Mouse (Mus musculus): ENCODE measurements at regions not wholly inside any gene's neighbourhood (a gene's known extent, or its start where the extent isn't known, plus 50 kb on each side); places are given as distances from the start of the nearest gene placed in this dataset.

GRCm38 (mm10) chr5:106055221-106055620, 178.9 kb downstream of the Zfp326 start:
- DNase-seq (ENCODE audit: low spot score in 2 of 2) = peak in 1 of 2 experiments; percentile 4

GRCm38 (mm10) chr5:106051026-106051425, 174.7 kb downstream of the Zfp326 start:
- DNase-seq (ENCODE audit: low spot score in 2 of 2) = no peak

GRCm38 (mm10) chr5:106044878-106045585, 168.7 kb downstream of the Zfp326 start:
- no peak for DNase-seq (ENCODE audit: low spot score in 2 of 2)

- DNase-seq (ENCODE audit: low spot score in 2 of 2) = no peak
Observed at GRCm38 (mm10) chr5:106038321-106038720, 162.0 kb downstream of the Zfp326 start.

- DNase-seq (ENCODE audit: low spot score in 2 of 2) = no peak
Observed at GRCm38 (mm10) chr5:106036176-106036575, 159.8 kb downstream of the Zfp326 start.

GRCm38 (mm10) chr5:106032956-106033355, 156.6 kb downstream of the Zfp326 start:
- no peak for DNase-seq (ENCODE audit: low spot score in 2 of 2)

GRCm38 (mm10) chr5:106026861-106027260, 150.5 kb downstream of the Zfp326 start:
- DNase-seq (ENCODE audit: low spot score in 2 of 2) = no peak

- DNase-seq (ENCODE audit: low spot score in 2 of 2) = no peak
Observed at GRCm38 (mm10) chr5:106004292-106004917, 128.0 kb downstream of the Zfp326 start.

GRCm38 (mm10) chr5:106003321-106004291, 127.2 kb downstream of the Zfp326 start:
- DNase-seq (ENCODE audit: low spot score in 2 of 2) = no peak

- DNase-seq (ENCODE audit: low spot score in 2 of 2) = peak in 1 of 2 experiments; percentile 12
Observed at GRCm38 (mm10) chr5:106002330-106002729, 126.0 kb downstream of the Zfp326 start.

GRCm38 (mm10) chr5:105994218-105994617, 117.9 kb downstream of the Zfp326 start:
- no peak for DNase-seq (ENCODE audit: low spot score in 2 of 2)

- no peak for DNase-seq (ENCODE audit: low spot score in 2 of 2)
Observed at GRCm38 (mm10) chr5:105993066-105993760, 116.8 kb downstream of the Zfp326 start.

- DNase-seq (ENCODE audit: low spot score in 2 of 2) = no peak
Observed at GRCm38 (mm10) chr5:105990777-105991176, 114.4 kb downstream of the Zfp326 start.

GRCm38 (mm10) chr5:105986401-105986800, 110.0 kb downstream of the Zfp326 start:
- DNase-seq (ENCODE audit: low spot score in 2 of 2) = peak in 1 of 2 experiments; percentile 60

GRCm38 (mm10) chr5:105983131-105983530, 106.8 kb downstream of the Zfp326 start:
- DNase-seq (ENCODE audit: low spot score in 2 of 2) = peak; percentile 26 to 42

GRCm38 (mm10) chr5:105976746-105977145, 100.4 kb downstream of the Zfp326 start:
- DNase-seq (ENCODE audit: low spot score in 2 of 2) = no peak

- DNase-seq (ENCODE audit: low spot score in 2 of 2) = no peak
Observed at GRCm38 (mm10) chr5:105976076-105976475, 99.7 kb downstream of the Zfp326 start.

GRCm38 (mm10) chr5:105975275-105976011, 99.1 kb downstream of the Zfp326 start:
- no peak for DNase-seq (ENCODE audit: low spot score in 2 of 2)

GRCm38 (mm10) chr5:105974576-105975177, 98.3 kb downstream of the Zfp326 start:
- DNase-seq (ENCODE audit: low spot score in 2 of 2) = no peak
